Mouse (Mus musculus): ENCODE measurements at regions not wholly inside any gene's neighbourhood (a gene's known extent, or its start where the extent isn't known, plus 50 kb on each side); places are given as distances from the start of the nearest gene placed in this dataset.

GRCm38 (mm10) chr2:103143985-103144384, 70.5 kb downstream of the Apip start:
- no peak for ATAC-seq (ENCODE audit: low TSS enrichment)

DNA sequence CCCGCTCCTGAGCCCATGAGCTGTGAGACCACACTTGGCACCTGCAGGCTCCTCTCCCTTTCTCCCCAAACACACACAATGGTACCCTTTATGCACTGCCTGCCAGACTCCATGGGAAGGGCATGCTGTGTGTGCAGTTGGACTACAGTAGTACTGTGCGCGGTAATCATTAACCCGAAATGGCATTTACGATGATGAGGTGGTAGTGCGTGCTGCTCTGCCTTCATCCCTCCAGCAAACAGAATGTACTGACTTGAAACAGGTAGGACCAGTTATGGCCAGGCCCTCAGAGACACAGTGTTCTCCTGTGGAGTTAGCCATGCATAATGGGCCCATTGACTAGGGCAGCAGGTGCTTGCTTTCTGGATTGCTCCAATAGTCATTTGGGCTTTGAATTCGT, 70.9 kb downstream of the Apip start:
- no peak for ATAC-seq (ENCODE audit: low TSS enrichment)

- ATAC-seq (ENCODE audit: low TSS enrichment), result no peak
These were observed 71.6 kb downstream of the Apip start for GRCm38 (mm10) chr2:103145058-103145457.

GRCm38 (mm10) chr2:103146132-103146531, 72.7 kb downstream of the Apip start:
- no peak for ATAC-seq (ENCODE audit: low TSS enrichment)

DNA sequence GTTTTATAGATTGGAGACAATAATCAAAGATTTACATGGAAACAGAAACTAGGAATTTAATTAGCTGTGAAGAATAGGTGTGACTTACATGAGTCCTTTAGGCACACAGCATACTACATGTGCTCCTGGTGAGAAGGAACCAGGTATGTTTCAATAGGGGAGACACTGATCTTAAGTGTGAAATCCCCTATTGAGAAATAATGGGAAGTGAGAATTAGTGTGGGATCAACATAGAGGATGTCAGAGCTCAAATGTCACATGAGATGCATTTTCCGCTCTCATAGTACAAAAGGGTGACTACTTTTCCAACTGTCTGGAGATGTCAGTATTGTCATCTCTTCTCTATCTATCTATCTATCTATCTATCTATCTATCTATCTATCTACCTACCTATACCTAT, 79.8 kb downstream of the Apip start:
- no peak for ATAC-seq (ENCODE audit: low TSS enrichment)

GRCm38 (mm10) chr2:103167741-103168140, 94.3 kb downstream of the Apip start:
- no peak for ATAC-seq (ENCODE audit: low TSS enrichment)

- no peak for ATAC-seq (ENCODE audit: low TSS enrichment)
These were observed 94.8 kb downstream of the Apip start for GRCm38 (mm10) chr2:103168266-103168665.

GRCm38 (mm10) chr2:103177361-103177760, 103.9 kb downstream of the Apip start:
- ATAC-seq (ENCODE audit: low TSS enrichment), result no peak

DNA sequence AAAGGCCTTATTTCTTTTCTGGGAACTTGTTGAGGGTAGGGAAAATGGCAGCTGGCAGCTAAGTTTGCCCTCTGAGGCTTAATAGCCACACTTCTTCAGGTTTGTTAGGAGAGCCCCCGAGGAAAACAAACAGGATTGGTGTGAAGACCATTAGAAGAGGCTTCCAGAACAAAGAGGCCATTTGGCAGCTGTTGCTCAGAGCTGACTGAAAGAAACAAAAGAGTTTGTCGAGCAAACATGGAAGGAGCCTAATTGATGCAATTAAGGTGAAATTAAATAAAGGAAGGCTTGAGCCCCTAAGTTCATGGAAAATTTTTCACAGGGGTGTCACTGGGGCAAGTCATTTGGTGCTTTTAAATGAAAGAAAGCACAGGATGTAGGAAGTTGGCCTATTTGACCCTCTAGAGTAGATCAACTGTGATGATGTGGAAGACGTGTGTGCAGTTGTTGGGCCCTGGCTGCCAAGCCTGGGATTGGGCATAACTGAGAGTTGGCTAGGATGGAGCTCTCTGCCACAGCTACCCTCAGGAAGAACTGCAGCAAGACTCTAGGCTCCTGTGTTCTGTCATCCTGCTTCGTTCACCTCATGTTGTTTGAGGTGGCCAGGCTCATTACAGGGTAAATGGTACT, 106.9 kb downstream of the Apip start:
- no peak for ATAC-seq (ENCODE audit: low TSS enrichment)

DNA sequence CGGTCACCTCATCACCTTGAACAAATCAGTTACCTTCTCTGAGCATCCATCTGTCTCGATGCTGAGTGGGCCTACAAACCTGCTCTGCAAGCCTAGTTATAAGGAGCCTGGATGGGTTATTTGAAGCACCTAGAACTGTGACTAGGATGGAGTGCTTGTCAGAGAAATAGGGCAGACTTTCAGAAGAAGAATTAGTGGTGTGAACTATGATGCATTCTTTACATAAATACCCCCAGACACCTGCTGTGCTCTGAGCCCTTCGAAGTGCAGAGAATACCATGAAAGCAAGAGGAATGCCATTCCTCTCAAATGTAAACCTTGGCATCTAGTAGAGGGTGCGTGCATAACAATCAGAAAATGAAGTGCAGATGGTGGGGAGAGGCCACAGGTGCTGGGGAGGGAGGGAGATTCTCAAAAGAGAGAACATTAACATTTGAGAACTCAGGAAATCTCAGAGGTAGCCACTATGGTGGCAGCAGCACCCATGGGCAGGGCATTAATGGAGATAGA, 113.3 kb downstream of the Apip start:
- ATAC-seq (ENCODE audit: low TSS enrichment), result peak; percentile 85

- ATAC-seq (ENCODE audit: low TSS enrichment), result no peak
These were observed 110.5 kb downstream of the Ehf start for GRCm38 (mm10) chr2:103192591-103192990.

DNA sequence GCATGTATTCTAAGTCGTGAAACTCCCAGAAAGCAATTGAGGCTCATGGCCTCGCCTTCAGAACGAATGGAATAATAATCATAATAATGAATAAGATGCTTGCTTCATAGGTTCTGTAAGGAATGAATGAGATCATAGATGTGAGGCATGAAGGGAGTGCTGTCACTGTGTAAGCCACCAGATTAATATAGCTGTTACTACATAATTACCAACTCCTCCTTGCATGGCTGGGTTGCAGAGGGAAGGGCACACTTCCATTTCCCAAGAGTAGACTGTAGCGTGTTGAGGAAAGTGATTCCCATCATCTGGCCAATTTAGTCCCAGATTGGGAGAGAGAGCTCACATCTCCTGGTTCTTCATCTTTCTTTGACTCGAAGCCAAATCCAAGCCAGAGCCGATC, 102.8 kb downstream of the Ehf start:
- ATAC-seq (ENCODE audit: low TSS enrichment), result no peak

- ATAC-seq (ENCODE audit: low TSS enrichment), result no peak
These were observed 98.0 kb downstream of the Ehf start for GRCm38 (mm10) chr2:103205046-103205445.

DNA sequence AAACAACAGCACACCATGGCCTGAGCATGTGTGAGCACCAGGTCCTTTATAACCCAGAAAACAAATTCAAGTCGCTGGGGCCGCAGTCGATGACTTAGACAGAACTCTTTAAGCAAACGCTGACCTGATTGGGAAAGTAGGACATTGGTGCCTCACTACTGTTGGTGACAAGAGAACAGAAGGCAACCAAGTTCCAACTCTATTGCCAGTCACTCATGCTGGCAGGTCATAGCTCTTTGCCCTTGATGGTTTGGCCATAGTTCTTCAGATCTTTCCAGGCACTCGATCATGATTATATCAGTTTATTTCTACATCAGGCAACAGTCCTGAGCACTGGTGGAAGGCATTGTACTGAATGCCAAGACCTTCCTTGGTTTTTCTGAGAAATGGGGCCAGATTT, 94.7 kb downstream of the Ehf start:
- no peak for ATAC-seq (ENCODE audit: low TSS enrichment)

- ATAC-seq (ENCODE audit: low TSS enrichment), result no peak
These were observed 94.0 kb downstream of the Ehf start for GRCm38 (mm10) chr2:103209056-103209455.

DNA sequence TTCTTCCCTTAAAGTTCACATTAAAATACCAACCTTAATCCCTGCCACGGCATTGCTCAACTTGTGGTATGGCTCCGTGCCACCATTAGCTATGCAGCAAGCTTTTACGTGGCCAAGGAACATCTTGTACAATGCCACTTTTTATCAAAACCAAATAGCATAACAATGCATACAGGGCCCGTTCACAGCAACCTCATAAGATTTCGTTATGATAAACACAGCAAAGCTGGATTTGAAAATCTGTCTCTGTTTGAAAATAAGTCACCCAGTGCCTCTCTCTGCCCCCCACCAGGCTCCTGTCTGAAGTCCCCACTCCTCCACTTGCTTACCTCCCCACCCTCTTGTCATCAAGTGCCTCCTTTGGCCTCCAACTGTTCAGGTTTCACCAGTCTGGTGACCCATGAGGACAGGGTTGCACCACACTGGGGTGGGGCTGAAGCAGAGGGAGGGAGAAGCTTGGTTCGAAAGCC, 93.5 kb downstream of the Ehf start:
- no peak for ATAC-seq (ENCODE audit: low TSS enrichment)

GRCm38 (mm10) chr2:103211179-103211578, 91.9 kb downstream of the Ehf start:
- ATAC-seq (ENCODE audit: low TSS enrichment), result no peak
